Mouse (Mus musculus) spleen, postnatal 0 days (tissue): ENCODE data around the gene Ndufb3. TPM values are rescaled to one million over a fixed set of nuclear protein-coding genes. Genes with fewer than 3 reads are reported as not detected.

Source experiments
- polyA plus RNA-seq: library from polyadenylated mRNA; unstranded; fragments of >200 nt; fragmentation: Nextera tagmentation; extraction: Ambion mirVana; gene quantifications from 2 replicates; pipeline ENCODE4 v1.2.1, GENCODE M21; 2015

The Ndufb3 gene
- 167 and 170 TPM in 2 replicates for polyA plus RNA-seq

DNA sequence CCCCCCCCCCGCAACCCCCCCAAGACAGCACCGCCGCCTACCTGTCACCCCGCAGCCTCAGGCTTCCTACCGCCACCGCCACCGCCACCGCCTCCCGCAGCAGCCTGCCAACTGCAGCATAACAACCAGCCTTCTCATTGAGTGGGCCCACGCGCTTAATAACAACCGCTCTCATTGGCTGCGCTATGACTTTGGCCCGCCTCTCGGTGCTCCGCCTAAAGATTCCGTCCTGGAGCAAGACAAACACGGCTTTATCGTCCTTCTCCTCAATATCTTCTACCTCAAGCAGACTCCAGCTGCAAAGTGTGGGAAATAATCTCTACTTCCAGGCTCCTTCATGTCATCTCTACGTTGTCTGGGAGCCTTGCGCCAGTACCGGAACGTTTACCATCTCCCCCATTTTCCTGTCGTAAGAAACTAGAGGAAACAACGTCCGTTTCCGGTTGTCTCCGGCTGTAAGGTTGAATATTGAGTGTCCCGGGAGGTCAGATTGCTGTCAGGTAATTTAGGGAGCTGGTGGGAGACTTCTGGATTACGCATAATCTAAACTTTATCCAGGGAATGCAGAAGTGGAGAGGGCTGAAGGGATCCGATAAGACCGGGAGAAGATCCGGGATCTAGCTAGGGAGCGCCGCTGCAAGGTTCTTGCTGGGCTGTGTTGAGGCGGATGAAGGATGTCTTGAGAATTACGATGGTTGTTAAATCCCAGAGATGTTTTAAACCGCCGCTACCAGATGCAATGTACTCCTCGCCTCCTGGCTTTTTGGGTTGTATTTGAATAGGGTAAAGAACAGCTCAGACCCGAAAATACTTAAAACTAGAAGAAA is at the start of gene Ndufb3, which contains the start of gene Fam126b:
TSS of gene Ndufb3 (plus strand) at position 214 of the 827 bp plus-strand sequence.
TSS of gene Fam126b (minus strand) at position 153 of the 827 bp plus-strand sequence.

Other genes starting within 250 kb of the Ndufb3 start
- gene Bzw1, start 193.5 kb upstream of the Ndufb3 start, polyA plus RNA-seq: 176 and 182 TPM in 2 replicates
- gene Clk1, start 162.3 kb upstream of the Ndufb3 start, polyA plus RNA-seq: 167 and 178 TPM in 2 replicates
- 19.3 and 19.8 TPM in 2 replicates for gene Nif3l1, start 141.2 kb upstream of the Ndufb3 start, polyA plus RNA-seq
- gene Ppil3, start 140.9 kb upstream of the Ndufb3 start, polyA plus RNA-seq: 33.7 and 35.8 TPM in 2 replicates
- 39.4 and 40.6 TPM in 2 replicates for gene Orc2, start 81.3 kb upstream of the Ndufb3 start, polyA plus RNA-seq
- 3.7 and 4.4 TPM in 2 replicates for gene Fam126b, start 61 bp upstream of the Ndufb3 start, polyA plus RNA-seq
- gene Als2cr12, start 109.6 kb downstream of the Ndufb3 start, polyA plus RNA-seq: 0.13 TPM in 1 of 2 replicates, not detected in the other
- gene Cflar, start 125.1 kb downstream of the Ndufb3 start, polyA plus RNA-seq: 27.2 and 31.4 TPM in 2 replicates
- 19.6 and 25.0 TPM in 2 replicates for gene Casp8, start 209.0 kb downstream of the Ndufb3 start, polyA plus RNA-seq